Mouse (Mus musculus) olfactory bulb, adult 2 months (tissue): ENCODE results near the gene Ntn3.

Experiments
- CTCF ChIP-seq: fragments of 200-500 bp; IDR thresholded peaks from 2 replicates; pipeline ENCODE4 v1.5.1; 2012; ENCODE audit warnings: low read depth, mild to moderate bottlenecking, low read length, moderate library complexity; ENCODE audit not compliant: insufficient read depth
- POLR2A ChIP-seq: fragments of 200-500 bp; IDR thresholded peaks from 2 replicates; pipeline ENCODE4 v1.6.1; 2012; ENCODE audit warnings: mild to moderate bottlenecking, low read depth, low read length, moderate library complexity; ENCODE audit not compliant: insufficient read depth

- TF ChIP-seq CTCF (no peak), POLR2A (no peak)
Measured at GRCm38 (mm10) chr17:24195349-24195748, 14.0 kb downstream of the Ntn3 start.
